Mouse (Mus musculus) embryo, embryonic 11 days (tissue): ENCODE data around the gene D630045J12Rik.

Experiments
- DNase-seq: peaks from one replicate; pipeline ENCODE4 v3.0.0-alpha.2; 2015

Gene D630045J12Rik

DNA sequence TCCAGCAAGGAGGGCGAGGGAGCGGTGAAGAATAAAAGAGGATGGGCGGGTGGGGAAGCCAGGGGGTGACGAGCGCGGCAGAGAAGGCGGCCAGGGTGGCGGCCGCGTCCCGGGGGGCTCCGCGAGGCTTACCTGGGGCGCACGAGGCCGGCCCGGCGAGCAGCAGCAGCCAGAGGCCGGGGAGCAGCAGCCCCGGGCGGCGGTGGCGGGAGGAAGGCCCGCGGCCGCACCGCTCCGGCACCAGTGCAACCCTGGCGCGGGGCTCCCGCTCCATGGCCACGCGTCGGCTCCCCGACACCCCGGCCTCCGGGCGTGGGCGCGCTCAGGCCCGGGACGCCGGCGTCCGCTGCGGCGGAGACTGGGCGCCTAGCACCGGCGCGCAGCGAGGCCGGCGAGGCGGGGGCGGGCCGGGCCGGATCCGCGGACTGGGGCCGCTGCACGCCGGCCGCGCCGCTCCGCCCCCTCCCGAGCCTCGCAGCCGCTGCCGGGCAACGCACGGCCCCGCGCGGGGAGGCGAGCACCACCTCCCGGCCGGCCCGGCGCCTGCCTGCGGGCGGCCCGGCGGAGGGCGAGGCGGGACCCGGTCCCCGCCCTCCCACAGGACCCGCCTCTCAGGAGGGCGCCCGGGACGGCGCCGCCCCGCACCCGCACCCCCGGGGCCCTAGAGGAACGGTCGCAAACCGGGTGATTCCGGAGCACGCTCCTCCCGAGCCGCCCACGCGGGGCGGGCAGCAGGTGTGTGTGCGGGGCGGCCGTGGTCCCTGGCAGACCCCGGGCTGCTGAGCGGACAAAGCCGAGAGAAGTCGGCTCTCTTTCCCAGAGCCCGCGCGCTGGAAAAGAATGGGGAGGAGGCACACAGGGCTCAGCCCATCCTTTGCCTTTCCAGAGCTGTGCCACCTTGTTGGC is at the start of gene D630045J12Rik:
D630045J12Rik (minus strand) TSS at position 274 of the 906 bp plus-strand sequence.
- DNase-seq = peak; percentile 91

DNA sequence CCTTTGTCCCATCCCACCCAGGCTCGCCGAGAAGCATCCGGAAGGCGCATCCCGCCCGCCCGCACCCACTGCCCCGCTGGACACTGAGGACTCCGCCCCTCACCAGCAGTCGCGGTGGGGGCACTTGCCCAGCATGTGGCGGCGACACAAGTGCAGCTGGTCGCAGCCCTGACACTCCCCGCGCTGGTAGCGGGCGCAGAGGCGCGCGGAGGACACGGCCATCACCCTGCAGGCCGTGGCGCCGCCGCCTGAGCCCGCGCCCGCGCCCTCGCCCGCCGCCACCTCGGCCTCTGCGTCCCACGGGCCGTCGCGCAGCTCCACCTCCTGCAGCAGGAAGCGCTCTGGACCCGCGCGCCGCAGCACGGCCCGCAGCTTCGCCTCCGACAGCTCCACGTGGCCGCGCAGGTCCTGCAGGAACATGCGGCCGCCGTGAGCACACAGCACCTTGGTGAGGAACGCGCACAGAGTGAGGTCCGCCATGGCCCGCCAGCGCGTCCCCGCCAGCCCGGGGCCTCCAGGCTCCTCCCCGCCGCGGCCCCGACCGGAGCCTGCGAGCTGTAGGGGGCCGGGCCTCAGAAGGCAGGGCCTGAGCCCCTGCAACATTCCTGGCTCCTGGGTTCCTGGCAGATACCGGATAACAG is 45.1 kb upstream of the D630045J12Rik start, which contains the start of gene Zc3hav1l:
Zc3hav1l (minus strand) TSS at position 499 of the 641 bp plus-strand sequence.
- DNase-seq = peak; percentile 93

DNA sequence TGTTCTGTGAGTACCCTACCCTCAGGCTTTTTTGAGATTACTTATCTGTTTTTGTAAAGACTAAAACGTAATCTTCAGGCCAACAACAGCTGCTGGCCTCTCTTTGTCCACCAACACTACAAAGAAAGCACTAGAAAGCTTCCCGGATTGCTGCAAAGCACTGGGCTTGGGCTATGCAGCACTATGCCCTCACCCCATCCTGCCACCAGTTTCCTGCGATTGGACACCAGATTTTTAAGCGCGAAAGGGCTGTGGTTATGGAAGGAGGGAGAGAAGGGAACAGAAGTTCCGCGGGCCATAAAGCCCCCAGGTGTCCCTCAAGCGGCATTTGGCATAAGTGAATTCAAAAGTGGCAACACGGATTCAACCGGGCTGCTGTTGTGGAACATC is 44.4 kb upstream of the D630045J12Rik start:
- DNase-seq = peak; percentile 81

DNA sequence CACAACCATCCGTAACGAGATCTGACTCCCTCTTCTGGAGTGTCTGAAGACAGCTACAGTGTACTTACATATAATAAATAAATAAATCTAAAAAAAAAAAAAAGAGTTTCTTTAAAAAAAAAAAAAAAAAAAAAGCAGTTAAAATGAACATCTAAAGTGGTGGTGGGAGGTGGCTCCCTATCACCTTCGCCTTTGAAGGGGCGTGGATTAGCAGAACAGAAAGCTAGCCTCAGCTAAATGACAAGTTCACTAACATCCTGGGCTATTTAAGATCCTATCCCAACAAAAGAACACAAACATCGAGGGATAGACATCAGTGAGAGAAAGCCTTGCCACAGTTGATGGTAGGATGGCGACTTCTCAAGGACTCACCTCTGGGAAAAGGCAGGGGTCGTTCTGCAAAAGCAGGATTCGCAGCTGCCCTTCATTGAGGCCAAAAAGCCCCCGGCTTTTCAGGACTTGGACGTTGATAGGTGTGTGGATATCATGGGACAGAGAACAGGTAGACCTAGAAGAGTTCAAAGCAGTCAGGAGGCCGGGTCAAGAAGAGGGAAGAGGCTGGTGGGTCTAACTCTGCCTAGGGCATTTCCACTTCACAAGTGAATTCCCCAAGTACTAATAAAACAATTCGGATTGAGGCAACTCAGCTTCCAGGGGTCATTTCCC is 43.9 kb upstream of the D630045J12Rik start:
- no peak for DNase-seq

DNA sequence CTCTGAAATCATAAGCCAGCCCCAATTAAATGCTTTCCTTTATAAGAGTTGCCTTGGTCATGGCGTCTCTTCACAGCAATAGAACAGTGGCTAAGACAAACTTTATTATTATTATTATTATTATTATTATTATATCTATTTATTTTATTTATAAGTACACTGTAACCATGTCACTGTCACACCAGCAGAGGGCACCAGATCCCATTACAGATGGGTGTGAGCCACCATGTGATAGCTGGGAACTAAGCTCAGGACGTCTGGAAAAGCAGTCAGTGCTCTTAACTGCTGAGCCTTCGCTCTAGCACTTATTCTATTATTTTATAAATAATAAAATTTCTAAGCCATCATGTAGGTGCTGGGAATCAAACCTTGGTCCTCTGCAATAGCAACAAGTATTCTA is 39.9 kb upstream of the D630045J12Rik start:
- peak; percentile 5 for DNase-seq

DNA sequence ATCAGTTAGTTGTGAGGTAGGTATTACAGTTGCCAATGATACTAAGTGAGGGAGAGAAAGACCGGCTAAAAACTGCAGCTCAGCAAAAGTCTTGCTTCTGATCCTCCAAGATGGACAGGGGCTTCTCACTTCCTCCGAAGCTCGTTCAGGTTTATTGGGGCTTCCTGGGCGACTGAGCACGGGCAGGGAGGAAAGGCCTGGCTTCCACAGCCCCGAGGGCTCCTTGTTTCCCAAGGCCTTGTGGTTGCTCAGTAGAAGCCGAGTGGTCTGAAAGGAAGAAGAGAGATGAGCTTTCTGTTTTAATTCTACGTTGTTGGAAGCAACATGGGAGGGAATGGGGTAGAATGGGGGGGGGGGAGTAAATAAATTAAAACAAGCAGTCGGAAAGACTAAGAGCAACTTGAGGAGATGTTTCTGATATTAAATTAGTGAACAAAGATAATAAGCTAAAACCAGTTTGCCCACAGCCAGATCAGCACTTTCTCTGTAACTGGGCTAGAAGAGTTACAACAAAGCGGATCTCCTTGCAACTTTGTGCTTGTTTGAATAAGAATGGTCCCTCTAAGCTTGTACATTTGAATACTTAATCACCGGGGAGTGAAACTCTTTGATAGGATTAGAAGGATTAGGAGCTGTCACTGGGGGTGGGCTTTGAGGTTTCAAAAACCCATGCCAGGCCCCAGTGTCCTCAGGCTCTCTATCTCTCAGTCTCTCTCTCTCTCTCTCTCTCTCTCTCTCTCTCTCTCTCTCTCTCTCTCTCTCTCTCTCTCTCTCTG is 39.2 kb upstream of the D630045J12Rik start:
- DNase-seq = peak; percentile 13

DNA sequence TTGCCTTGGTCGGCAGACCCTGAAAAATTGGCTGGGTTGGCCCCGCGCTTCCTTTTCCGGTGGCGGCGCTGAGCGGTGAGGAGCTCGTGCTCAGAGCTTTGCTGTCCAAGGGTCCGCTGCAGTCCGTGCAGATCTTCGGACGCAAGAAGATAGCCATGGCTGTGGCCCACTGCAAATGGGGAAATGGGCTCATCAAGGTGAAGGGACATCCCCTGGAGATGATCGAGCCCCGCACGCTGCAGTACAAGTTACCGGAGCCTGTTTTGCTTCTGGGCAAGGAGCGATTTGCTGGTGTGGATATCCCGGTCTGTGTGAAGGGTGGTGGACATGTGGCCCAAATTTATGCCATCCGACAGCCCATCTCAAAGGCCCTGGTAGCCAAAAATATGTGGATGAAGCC is 30.6 kb upstream of the D630045J12Rik start:
- no peak for DNase-seq

DNA sequence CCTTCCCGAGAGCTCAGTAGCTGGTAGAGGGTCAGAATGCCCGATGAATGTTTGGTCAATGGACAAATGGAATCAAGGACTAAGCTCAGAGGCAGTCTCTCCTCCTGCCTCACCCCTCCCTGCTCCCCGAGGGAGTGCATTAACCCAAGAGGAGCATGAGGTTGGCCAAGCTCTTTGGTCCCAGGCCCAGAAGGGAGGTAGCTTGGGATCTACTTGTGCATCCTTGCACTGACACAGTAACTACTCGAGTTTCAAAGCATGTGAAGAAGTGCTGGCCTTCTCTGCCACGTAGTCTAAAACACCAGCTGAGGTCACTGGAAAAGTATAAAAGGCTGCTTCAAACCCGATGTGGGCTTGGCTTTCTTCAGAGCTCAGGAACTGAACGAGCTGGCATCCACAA is 10.7 kb upstream of the D630045J12Rik start:
- no peak for DNase-seq

DNA sequence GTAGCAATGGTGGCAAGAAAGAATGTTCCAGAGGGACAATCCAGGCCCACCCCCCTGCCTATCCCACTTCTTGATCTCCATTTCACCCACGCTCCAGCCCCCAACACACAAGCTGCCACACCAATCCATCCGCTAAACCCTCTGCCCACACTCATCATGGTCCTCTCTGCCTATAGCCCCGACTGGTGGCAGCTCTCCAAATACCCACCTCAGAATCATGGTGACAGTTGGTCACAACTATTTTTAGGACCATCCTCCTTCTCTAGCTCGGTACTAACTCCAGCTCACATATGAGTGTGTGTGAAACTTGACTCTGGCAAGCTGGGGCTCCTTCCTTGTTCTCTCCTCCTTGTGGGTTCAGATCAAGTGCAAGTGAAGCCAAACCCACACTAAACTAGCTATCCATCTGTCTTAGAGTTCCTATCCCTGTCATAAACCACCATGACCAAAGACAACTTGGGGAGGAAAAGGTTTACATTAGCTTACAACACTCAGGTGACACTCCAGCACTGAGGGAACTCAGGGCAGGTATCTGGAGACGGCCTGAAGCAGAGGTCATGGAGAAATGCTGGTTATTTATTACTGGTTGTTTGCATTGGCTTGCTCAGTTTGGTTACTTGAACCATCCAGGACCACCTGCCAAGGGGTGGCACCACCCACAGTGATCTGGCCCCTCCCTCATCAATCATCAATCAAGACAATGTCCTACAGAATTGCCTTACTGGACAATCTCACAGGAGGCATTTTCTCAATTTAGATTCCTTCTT is 9.8 kb upstream of the D630045J12Rik start:
- DNase-seq = no peak

DNA sequence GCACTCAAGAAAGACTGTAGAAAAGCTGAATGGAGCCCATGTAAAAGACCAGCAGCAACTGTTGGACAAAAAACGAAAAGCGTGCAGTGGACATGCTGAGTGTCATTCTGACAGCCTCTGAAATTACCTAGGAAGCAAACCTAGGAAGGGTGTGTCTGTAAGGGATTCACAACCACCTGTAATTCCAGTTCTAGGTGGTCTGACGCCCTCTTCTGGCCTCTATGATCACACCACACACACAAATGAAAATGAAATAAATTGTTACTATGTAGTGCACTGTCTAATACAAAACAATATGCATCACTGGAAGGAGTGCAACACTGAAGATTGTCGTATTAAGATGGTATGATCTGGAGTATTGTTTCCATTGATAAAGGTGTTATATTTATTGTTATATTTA is 8.1 kb upstream of the D630045J12Rik start:
- no peak for DNase-seq

DNA sequence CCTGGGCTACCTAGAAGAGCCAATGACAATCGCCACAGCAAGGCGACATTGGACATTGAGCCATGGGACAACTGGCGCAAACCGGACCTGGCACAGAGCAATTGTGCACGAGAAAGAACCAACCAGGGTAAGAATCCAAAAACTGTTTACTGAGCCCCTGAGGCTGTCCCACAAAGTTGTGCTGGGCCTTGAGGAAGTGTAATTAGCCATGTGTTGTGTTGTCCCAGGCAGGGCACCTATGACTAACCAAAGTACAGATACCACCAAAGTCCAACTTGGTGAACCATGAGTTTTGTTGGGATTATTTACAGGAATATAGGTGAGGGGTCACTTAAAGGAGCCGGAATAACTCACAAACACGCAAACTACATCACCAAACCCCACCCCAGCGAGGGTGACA is 3.7 kb upstream of the D630045J12Rik start:
- DNase-seq = no peak

DNA sequence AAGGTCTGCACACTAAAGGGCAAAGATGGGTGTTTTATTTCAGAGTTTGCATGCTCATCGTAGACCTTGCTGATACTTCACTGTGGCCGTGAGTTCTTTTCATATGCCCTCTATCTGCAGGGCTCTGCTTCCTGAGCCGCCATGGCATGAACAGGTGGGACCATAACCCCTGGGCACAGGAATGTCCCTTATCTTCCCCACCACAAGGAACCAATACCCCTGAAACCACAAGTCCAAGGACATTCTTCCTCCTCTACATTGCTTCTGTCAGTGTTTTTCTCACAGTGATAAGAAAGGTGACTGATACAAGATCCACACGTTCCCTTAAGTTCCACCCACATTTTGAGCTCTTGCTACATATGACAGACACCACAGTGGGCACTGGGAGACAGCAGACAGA is 3.0 kb upstream of the D630045J12Rik start:
- DNase-seq = no peak

DNA sequence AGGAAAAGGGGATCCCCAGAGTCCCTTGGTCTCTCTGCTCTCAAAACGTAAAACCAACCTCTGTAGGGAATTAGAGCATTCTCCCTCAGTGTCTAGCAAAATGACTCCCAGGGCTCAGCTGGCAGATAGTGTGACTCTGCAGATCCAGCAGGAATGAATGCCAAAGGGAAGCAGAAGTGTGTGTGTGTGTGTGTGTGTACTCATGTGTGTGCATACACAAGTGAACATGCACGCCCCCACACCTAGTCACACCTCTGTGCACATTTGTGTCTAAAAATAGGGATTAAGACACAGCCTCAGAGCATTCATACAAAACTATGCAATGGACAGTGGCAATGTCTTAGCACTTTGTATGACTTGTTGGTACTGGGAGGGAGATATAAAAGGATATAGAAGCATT is 2.0 kb upstream of the D630045J12Rik start:
- DNase-seq = no peak

DNA sequence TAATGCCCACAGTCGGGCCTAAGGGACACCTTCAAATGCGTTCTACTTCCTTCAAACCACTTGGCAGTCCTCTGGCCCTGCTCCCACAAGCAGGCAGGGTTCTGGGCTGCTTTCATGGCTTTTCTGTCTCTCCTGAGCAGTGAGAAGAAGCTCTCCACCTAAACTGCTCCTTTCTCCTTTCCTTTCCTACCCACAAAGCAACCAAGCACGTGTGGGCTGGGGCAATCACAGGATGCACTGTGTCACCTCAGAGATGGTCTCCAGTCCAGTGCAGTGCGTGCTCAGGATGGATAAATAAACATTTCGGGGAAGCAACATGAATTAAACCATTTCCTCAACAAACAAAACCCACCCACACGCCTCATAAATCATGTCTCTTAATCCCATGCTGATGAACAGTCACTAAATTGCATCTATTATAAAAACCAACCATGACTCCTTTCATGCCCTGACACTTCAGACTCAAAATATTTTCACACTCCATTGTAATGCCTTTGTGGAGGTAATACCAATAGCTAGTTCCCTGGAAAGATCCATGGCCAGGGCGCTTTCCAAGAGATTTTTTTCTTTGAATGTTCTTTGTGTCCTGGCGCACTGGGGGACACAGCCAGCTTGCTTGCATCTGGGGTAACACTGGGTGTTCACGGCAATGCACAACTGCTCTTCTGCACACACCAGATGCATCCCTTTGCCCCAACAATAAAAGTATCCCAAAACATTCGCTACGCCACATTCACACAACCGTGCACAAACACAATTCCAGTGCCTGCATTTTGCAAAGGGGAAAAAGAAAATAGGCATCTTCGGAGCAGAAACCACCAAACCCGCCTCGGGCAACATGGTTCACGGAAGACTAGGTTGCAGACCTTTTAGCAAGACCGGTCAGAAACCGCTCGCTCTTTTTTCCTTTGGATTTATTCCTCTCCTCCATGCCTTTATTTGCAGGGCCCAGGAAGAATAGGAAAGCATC is 758 bp downstream of the D630045J12Rik start:
- DNase-seq = peak; percentile 59

DNA sequence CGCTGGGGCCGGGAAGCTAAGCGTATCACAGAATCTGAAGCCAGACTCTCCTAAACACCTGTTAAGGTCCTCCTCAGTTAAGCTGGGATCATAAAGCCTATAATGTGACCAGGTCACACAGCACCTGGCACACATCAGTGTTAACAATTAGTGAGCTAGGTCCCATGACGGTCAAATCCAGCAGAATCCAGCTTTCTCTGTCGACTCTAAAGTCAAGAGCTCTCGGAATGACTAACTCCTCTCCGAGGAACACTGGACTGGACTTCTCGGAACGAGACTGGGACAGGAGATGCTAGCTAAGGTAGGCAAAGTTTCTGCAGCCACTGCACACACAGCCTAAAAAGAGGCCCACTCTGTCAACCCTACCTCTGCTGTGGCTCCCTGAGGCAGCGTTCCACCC is 1.7 kb downstream of the D630045J12Rik start:
- peak; percentile 26 for DNase-seq

DNA sequence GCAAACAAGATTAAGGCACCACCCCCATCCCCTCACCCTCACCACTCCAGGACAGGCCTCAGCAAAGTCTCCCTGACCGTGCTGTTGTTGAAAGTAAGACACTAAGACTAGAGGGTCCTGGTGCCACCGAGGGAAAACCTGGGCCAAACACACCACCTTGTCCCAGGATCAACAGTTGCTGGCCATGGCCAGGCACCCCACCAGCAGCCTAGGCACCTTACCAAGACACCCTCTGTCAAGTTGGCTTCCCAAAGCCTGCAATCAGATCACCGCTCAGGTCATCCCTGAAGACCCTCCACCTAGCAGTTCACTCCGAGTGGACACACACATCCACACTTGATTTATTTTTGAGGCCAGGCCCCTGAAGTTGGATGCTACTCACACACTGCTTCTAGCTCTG is 2.3 kb downstream of the D630045J12Rik start:
- no peak for DNase-seq

DNA sequence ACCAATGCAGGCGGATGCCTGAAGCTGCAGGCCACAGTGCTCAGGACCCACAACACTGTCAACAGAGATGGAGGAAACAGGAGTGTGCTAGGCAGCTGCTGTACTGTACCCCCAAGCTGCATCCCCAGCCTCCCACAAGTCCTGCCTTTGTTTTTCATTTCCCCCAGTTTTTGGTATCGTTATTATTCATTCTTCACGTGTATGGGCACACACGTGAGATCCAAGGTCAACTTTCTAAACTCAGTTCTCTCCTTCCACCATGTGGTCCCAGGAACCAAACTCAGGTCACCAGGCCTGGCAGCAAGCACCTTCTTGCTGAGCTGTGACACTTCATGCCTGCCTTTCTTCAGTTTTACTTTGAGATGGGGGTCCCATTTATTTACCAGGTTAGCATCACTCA is 6.4 kb downstream of the D630045J12Rik start:
- no peak for DNase-seq

DNA sequence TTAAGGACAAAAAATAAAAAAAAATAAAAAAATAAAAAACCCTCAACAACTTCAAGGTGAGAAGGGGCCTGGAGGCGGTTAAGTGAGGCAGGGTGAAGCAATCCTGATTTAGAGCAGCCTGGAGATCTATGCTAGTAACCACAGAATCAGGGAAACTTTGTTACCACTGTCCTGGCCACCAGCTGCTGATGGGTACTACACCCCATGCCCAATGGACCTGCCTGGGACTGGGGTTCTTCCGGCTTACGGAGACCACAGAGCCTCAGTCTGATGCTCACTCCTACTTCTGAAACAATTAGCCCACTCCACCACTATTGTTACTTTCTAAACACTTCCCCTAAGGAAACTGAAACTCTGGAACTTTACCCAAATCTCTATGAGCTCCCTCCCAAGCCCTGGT is 9.0 kb downstream of the D630045J12Rik start:
- no peak for DNase-seq

DNA sequence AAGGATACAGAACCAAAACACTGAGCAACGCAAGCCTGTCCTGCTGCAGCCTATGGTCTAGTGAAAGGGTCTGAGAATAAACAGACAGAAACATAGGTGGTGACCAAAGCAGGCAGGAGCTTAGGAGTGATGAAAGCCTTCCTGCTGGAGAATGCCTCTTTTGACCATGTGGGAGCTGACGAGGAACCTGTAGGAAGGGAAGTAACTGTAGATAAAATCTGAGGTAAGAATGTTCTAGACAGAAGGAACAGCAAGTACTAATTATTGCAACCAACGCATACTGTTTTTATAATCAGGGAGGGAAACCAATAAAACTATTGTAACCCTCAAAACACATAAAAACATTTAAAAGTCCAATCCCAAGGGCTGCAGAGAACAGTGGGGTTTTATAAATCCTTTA is 9.6 kb downstream of the D630045J12Rik start:
- DNase-seq = no peak

DNA sequence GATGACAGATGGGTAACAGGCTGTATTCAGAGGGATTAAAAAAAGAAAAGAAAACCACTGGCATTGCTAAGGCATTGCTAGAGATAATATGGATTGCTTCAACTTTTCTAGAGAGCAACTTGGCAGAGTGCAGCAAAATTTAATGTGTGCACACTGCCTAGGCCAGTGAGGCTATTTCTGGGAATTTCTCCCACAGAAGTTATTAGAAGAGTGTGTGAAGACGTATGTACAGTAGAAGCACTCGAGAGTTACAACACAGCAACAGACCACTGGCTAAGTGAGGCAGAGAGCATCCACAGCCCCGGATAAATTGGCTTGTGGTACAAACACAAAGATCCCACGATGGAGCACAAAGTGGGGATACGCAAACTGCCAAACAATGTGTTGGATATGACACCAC is 11.0 kb downstream of the D630045J12Rik start:
- DNase-seq = no peak

DNA sequence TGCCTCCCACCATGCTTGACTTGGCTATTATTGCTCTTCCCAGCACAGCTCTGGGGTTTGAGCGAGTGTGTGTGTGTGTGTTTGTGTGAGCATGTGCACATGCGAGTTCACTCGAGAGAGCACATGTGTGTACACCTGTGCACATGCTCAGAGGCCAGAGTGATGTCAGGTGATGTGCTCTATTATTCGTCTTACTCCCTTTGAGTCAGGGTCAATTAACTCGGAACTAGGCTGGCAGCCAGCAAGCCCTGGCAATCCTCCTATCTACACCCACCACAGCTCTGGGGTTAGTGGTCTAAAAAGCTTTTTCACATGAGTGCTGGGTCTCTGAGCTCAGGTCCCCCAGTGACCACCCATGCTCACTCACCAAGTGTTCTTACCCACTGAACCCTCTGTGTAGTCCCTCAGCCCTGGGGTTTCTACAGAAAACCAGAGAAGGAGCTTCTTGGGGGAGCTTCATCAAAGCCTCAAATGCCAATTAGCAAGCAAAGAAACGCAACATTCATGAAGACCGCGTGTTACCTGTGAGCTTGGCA is 11.4 kb downstream of the D630045J12Rik start:
- DNase-seq = no peak
